Mouse (Mus musculus) ES-Bruce4 (cell line): Measurements from ENCODE around the gene Tiam1.

Experiments
- CTCF ChIP-seq: IDR thresholded peaks from one replicate; pipeline ENCODE4 v1.8.1; 2011; ENCODE audit warnings: low read depth, low read length
- EP300 ChIP-seq: IDR thresholded peaks from 2 replicates; pipeline ENCODE4 v1.6.1; 2011; ENCODE audit warnings: low read depth, low read length; ENCODE audit not compliant: insufficient read depth
- POLR2A ChIP-seq: IDR thresholded peaks from one replicate; pipeline ENCODE4 v1.8.1; 2011; ENCODE audit warnings: low read length; ENCODE audit not compliant: insufficient read depth

DNA sequence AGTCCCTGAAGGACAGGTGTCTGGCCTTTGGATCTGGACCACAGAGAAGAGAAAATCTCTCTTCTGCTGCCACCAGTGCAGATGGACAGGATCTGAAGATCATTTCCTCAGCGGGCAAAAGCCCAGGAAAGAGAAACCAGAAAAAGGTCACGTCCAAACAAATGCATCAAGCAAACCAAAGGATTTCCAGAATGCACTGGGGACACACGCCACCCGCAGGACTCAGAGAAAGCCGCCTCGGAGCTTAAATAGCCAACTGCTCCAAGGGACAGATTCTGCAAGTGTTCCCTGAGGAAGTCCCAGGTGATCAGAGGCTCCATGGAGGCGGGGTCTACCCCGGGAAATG, 119.9 kb downstream of the Tiam1 start:
- TF ChIP-seq POLR2A (no peak), CTCF (no peak), EP300 (no peak)
